Mouse (Mus musculus): ENCODE results near the gene Abl1.

DNA sequence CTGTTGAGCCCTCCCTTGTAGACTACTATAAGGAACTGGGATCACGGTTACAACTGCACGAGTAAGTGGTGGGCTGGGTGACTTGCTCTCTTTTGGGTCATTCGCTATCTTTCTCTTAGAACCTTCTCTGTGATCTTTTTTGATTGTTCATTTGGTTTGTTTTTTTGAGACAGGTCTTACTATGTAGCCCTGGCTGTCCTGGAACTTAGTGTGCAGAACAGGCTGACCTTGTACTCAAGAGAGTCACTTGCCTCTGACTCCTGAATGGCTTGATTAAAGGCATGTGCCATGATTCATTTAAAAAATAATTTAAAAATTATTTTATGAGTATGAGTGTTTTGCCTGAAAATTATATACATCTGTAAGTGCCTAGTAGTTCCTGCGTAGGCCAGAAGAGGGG lies 26.6 kb downstream of the Abl1 start:
- TF ChIP-seq CTCF (conservative IDR thresholded peaks at IDR 0.05 in 1 of 2, IDR thresholded peaks at IDR 0.05 in 1 of 2; ENCODE audit: low read depth in 2 of 2, low read length in 2 of 2) (no peak), MEF2A (IDR thresholded peaks at IDR 0.05; ENCODE audit: borderline replicate concordance, low read depth, low read length) (no peak), SMC3 (IDR thresholded peaks at IDR 0.05; ENCODE audit: low read depth, low read length) (no peak), SIN3A (IDR thresholded peaks at IDR 0.05; ENCODE audit: low read length) (no peak), MAZ (IDR thresholded peaks at IDR 0.05; ENCODE audit: low read depth, low read length) (no peak), BHLHE40 (IDR thresholded peaks at IDR 0.05; ENCODE audit: low read depth, low read length) (no peak), USF2 (conservative IDR thresholded peaks at IDR 0.05; ENCODE audit: low read depth, low read length) (no peak), MAX (IDR thresholded peaks at IDR 0.05; ENCODE audit: low read length) (no peak), GABPA (IDR thresholded peaks at IDR 0.05; ENCODE audit: insufficient replicate concordance, low read depth, low read length) (no peak), POLR2A (IDR thresholded peaks at IDR 0.05; ENCODE audit: low read depth, low read length) (no peak)

All from CH12.LX (cell line).